Mouse (Mus musculus) liver, embryonic 11.5 days (tissue): ENCODE measurements around the gene Tcerg1l. TPM values are rescaled to one million over a fixed set of nuclear protein-coding genes. Genes with fewer than 3 reads are reported as not detected.

Experiments used
- ATAC-seq: fragments of 200-750 bp; cut with Nextera tagmentation; replicated peaks from 2 replicates; pipeline ENCODE4 v1.8.0; 2017; ENCODE audit warnings: moderate number of reproducible peaks, mild to moderate bottlenecking, moderate TSS enrichment, moderate library complexity; ENCODE audit not compliant: low FRiP score
- DNase-seq: peaks from one replicate; pipeline ENCODE4 v3.0.0-alpha.2; 2017; ENCODE audit warnings: low spot score
- H3K27ac ChIP-seq: fragments of 300-500 bp; sonication (generic); 2 replicates; pipeline ENCODE4 v1.5.1; 2014; ENCODE audit warnings: mild to moderate bottlenecking, low read depth, low read length, control low read depth
- H3K27me3 ChIP-seq: fragments of 300-500 bp; sonication (generic); replicated peaks from 2 replicates; pipeline ENCODE4 v1.6.1; 2014; ENCODE audit warnings: low read length, mixed read lengths; ENCODE audit not compliant: control insufficient read depth, insufficient read depth
- H3K36me3 ChIP-seq: fragments of 300-500 bp; sonication (generic); 2 replicates; pipeline ENCODE4 v1.6.1; 2014; ENCODE audit warnings: mild to moderate bottlenecking, low read length, moderate library complexity, mixed read lengths; ENCODE audit not compliant: control insufficient read depth, insufficient read depth
- H3K4me1 ChIP-seq: fragments of 300-500 bp; sonication (generic); replicated peaks from 2 replicates; pipeline ENCODE4 v1.6.1; 2014; ENCODE audit warnings: low read length, mixed read lengths; ENCODE audit not compliant: control insufficient read depth, insufficient read depth
- H3K4me2 ChIP-seq: fragments of 300-500 bp; sonication (generic); 2 replicates; pipeline ENCODE4 v1.6.1; 2014; ENCODE audit warnings: mild to moderate bottlenecking, control low read depth, moderate library complexity
- H3K4me3 ChIP-seq: fragments of 300-500 bp; sonication (generic); 2 replicates; pipeline ENCODE4 v1.5.1; 2014; ENCODE audit warnings: low read depth, low read length, control low read depth
- H3K9ac ChIP-seq: fragments of 300-500 bp; sonication (generic); 2 replicates; pipeline ENCODE4 v1.6.1; 2014; ENCODE audit warnings: low read depth, low read length, control low read depth
- H3K9me3 ChIP-seq: fragments of 300-500 bp; sonication (generic); 2 replicates; pipeline ENCODE4 v1.6.1; 2016; ENCODE audit warnings: low read length, inconsistent platforms, mixed read lengths; ENCODE audit not compliant: control insufficient read depth
- WGBS: fragments of 180-500 bp; shearing (Covaris S2); extraction: QIAGEN DNeasy Blood & Tissue Kit; methylation state at CpG from one replicate; pipeline ENCODE4 v1.1.7; 2014; 5-methylcytosine and 5-hydroxymethylcytosine counted together
- polyA plus RNA-seq: library from polyadenylated mRNA; unstranded; fragments of >200 nt; fragmentation: Nextera tagmentation; extraction: Ambion mirVana; gene quantifications from 2 replicates; pipeline ENCODE4 v1.2.1, GENCODE M21; 2014

Gene Tcerg1l
- polyA plus RNA-seq, 1 experiment from 2014 or later: 0.74 TPM

GRCm38 (mm10) chr7:138271328-138271727 is 126.2 kb downstream of the Tcerg1l start:
- no peaks in the 10 kb centered on the region for H3K36me3 ChIP-seq
- ATAC-seq (no peak), DNase-seq (no peak)
- no peak overlapping the region for H3K4me3 ChIP-seq
- no peak overlapping the region for H3K4me2 ChIP-seq
- no peaks in the 10 kb centered on the region for H3K9me3 ChIP-seq
- 84% methylated on average over 7 of the region's 7 CpGs for WGBS
- no peaks in the 10 kb centered on the region for H3K4me1 ChIP-seq
- H3K27me3 ChIP-seq: no peaks in the 10 kb centered on the region
- no peak overlapping the region for H3K9ac ChIP-seq
- H3K27ac ChIP-seq: no peak overlapping the region

- Histone ChIP-seq H3K9me3 (no peaks in the 10 kb centered on the region), H3K4me3 (no peak overlapping the region), H3K27me3 (no peaks in the 10 kb centered on the region), H3K36me3 (no peaks in the 10 kb centered on the region), H3K9ac (no peak overlapping the region), H3K27ac (no peak overlapping the region), H3K4me1 (no peaks in the 10 kb centered on the region), H3K4me2 (no peak overlapping the region)
- 86% methylated on average over 8 of the region's 8 CpGs for WGBS
- no peak for ATAC-seq
- no peak for DNase-seq
Measured at GRCm38 (mm10) chr7:138269386-138269785, 128.1 kb downstream of the Tcerg1l start.

- no peak overlapping the region for H3K9ac ChIP-seq
- H3K36me3 ChIP-seq: no peaks in the 10 kb centered on the region
- H3K27me3 ChIP-seq: no peaks in the 10 kb centered on the region
- H3K4me3 ChIP-seq: no peak overlapping the region
- H3K9me3 ChIP-seq: no peaks in the 10 kb centered on the region
- H3K27ac ChIP-seq: no peak overlapping the region
- no peak overlapping the region for H3K4me2 ChIP-seq
- no peaks in the 10 kb centered on the region for H3K4me1 ChIP-seq
- 69% methylated on average over 5 of the region's 5 CpGs for WGBS
- DNase-seq (no peak), ATAC-seq (no peak)
Measured at GRCm38 (mm10) chr7:138267976-138268646, 129.4 kb downstream of the Tcerg1l start.

GRCm38 (mm10) chr7:138248612-138249011 is 148.9 kb downstream of the Tcerg1l start:
- no peaks in the 10 kb centered on the region for H3K36me3 ChIP-seq
- no peak overlapping the region for H3K9ac ChIP-seq
- no peak overlapping the region for H3K4me3 ChIP-seq
- H3K4me1 ChIP-seq: no peaks in the 10 kb centered on the region
- H3K4me2 ChIP-seq: no peak overlapping the region
- DNase-seq (no peak), ATAC-seq (no peak)
- 74% methylated on average over 5 of the region's 5 CpGs for WGBS
- H3K9me3 ChIP-seq: no peaks in the 10 kb centered on the region
- no peak overlapping the region for H3K27ac ChIP-seq
- H3K27me3 ChIP-seq: no peaks in the 10 kb centered on the region

- H3K9ac ChIP-seq: no peak overlapping the region
- H3K27me3 ChIP-seq: no peaks in the 10 kb centered on the region
- no peaks in the 10 kb centered on the region for H3K4me1 ChIP-seq
- H3K4me2 ChIP-seq: no peak overlapping the region
- WGBS: 69% methylated on average over 3 of the region's 3 CpGs
- H3K9me3 ChIP-seq: no peaks in the 10 kb centered on the region
- DNase-seq (no peak), ATAC-seq (no peak)
- no peak overlapping the region for H3K27ac ChIP-seq
- H3K4me3 ChIP-seq: no peak overlapping the region
- H3K36me3 ChIP-seq: no peaks in the 10 kb centered on the region
Measured at GRCm38 (mm10) chr7:138248176-138248575, 149.4 kb downstream of the Tcerg1l start.

- no peak for DNase-seq
- H3K36me3 ChIP-seq: no peaks in the 10 kb centered on the region
- H3K9ac ChIP-seq: no peak overlapping the region
- no peaks in the 10 kb centered on the region for H3K27me3 ChIP-seq
- ATAC-seq: no peak
- H3K27ac ChIP-seq: no peak overlapping the region
- WGBS: 47% methylated on average over 2 of the region's 2 CpGs
- no peaks in the 10 kb centered on the region for H3K9me3 ChIP-seq
- H3K4me2 ChIP-seq: no peak overlapping the region
- H3K4me1 ChIP-seq: no peaks in the 10 kb centered on the region
- no peak overlapping the region for H3K4me3 ChIP-seq
Measured at GRCm38 (mm10) chr7:138246684-138247083, 150.8 kb downstream of the Tcerg1l start.

- 71% methylated on average over 5 of the region's 5 CpGs for WGBS
- H3K9ac ChIP-seq: no peak overlapping the region
- H3K36me3 ChIP-seq: no peaks in the 10 kb centered on the region
- H3K9me3 ChIP-seq: no peaks in the 10 kb centered on the region
- no peak for ATAC-seq
- no peak overlapping the region for H3K27ac ChIP-seq
- H3K4me2 ChIP-seq: no peak overlapping the region
- no peaks in the 10 kb centered on the region for H3K4me1 ChIP-seq
- DNase-seq: no peak
- no peaks in the 10 kb centered on the region for H3K27me3 ChIP-seq
- H3K4me3 ChIP-seq: no peak overlapping the region
Measured at GRCm38 (mm10) chr7:138242229-138242628, 155.3 kb downstream of the Tcerg1l start.

GRCm38 (mm10) chr7:138237708-138238225 is 159.8 kb downstream of the Tcerg1l start:
- H3K4me2 ChIP-seq: no peak overlapping the region
- H3K9ac ChIP-seq: no peak overlapping the region
- ATAC-seq (no peak), DNase-seq (no peak)
- no peaks in the 10 kb centered on the region for H3K27me3 ChIP-seq
- no peaks in the 10 kb centered on the region for H3K4me1 ChIP-seq
- H3K27ac ChIP-seq: no peak overlapping the region
- no peaks in the 10 kb centered on the region for H3K36me3 ChIP-seq
- H3K4me3 ChIP-seq: no peak overlapping the region
- WGBS: 21% methylated on average over 5 of the region's 5 CpGs
- H3K9me3 ChIP-seq: no peaks in the 10 kb centered on the region

GRCm38 (mm10) chr7:138224252-138224651 is 173.3 kb downstream of the Tcerg1l start:
- Histone ChIP-seq H3K36me3 (no peaks in the 10 kb centered on the region), H3K9ac (no peak overlapping the region), H3K4me2 (no peak overlapping the region), H3K4me3 (no peak overlapping the region), H3K4me1 (no peaks in the 10 kb centered on the region), H3K9me3 (no peaks in the 10 kb centered on the region), H3K27me3 (no peaks in the 10 kb centered on the region), H3K27ac (no peak overlapping the region)
- DNase-seq (no peak), ATAC-seq (no peak)
- 62% methylated on average over 3 of the region's 3 CpGs for WGBS
